Mouse (Mus musculus) embryonic facial prominence, embryonic 14.5 days (tissue): ENCODE measurements around the gene Ms4a14. TPM values are rescaled to one million over a fixed set of nuclear protein-coding genes. Genes with fewer than 3 reads are reported as not detected.
"Not testable (repeated sequence)": the region's sequence is repeated elsewhere in the genome, so short reads cannot be mapped to it uniquely, and the experiment has no call there.

Experiments
- ATAC-seq: fragments of 200-750 bp; cut with Nextera tagmentation; 2 replicates; pipeline ENCODE4 v1.8.0; 2017; ENCODE audit warnings: low read depth, moderate number of reproducible peaks, moderate TSS enrichment
- DNase-seq: peaks from one replicate; pipeline ENCODE4 v3.0.0-alpha.2; 2015; ENCODE audit warnings: low spot score
- H3K27ac ChIP-seq: fragments of 300-500 bp; sonication (generic); replicated peaks from 2 replicates; pipeline ENCODE4 v1.5.1; 2014; ENCODE audit warnings: low read depth, mild to moderate bottlenecking, low read length, moderate library complexity
- H3K27me3 ChIP-seq: fragments of 300-500 bp; sonication (generic); replicated peaks from 2 replicates; pipeline ENCODE4 v1.6.1; 2014; ENCODE audit warnings: low read length; ENCODE audit not compliant: control insufficient read depth, insufficient read depth
- H3K36me3 ChIP-seq: fragments of 300-500 bp; sonication (generic); 2 replicates; pipeline ENCODE4 v1.6.1; 2014; ENCODE audit warnings: low read length, mixed read lengths; ENCODE audit not compliant: control insufficient read depth, insufficient read depth
- H3K4me1 ChIP-seq: fragments of 300-500 bp; sonication (generic); 2 replicates; pipeline ENCODE4 v1.6.1; 2014; ENCODE audit warnings: antibody characterized with exemption, low read length; ENCODE audit not compliant: control insufficient read depth, insufficient read depth
- H3K4me2 ChIP-seq: fragments of 300-500 bp; sonication (generic); 2 replicates; pipeline ENCODE4 v1.6.1; 2014; ENCODE audit warnings: low read depth, mild to moderate bottlenecking, low read length, moderate library complexity, mixed read lengths
- H3K4me3 ChIP-seq: fragments of 300-500 bp; sonication (generic); 2 replicates; pipeline ENCODE4 v1.5.1; 2014; ENCODE audit warnings: low read depth, mild to moderate bottlenecking, low read length
- H3K9ac ChIP-seq: fragments of 300-500 bp; sonication (generic); 2 replicates; pipeline ENCODE4 v1.6.1; 2014; ENCODE audit warnings: low read depth, mild to moderate bottlenecking, low read length, moderate library complexity, mixed read lengths
- H3K9me3 ChIP-seq: fragments of 300-500 bp; sonication (generic); 2 replicates; pipeline ENCODE4 v1.6.1; 2016; ENCODE audit warnings: low read length; ENCODE audit not compliant: control insufficient read depth
- WGBS: fragments of 180-500 bp; shearing (Covaris S2); extraction: QIAGEN DNeasy Blood & Tissue Kit; methylation state at CpG from one replicate; pipeline ENCODE4 v1.1.7; 2014; 5-methylcytosine and 5-hydroxymethylcytosine counted together
- polyA plus RNA-seq: library from polyadenylated mRNA; unstranded; fragments of >200 nt; fragmentation: Nextera tagmentation; extraction: Ambion mirVana; gene quantifications from 2 replicates; pipeline ENCODE4 v1.2.1, GENCODE M21; 2014

Ms4a14 gene
- polyA plus RNA-seq, 1 experiment from 2014 or later: 0.08 TPM

DNA sequence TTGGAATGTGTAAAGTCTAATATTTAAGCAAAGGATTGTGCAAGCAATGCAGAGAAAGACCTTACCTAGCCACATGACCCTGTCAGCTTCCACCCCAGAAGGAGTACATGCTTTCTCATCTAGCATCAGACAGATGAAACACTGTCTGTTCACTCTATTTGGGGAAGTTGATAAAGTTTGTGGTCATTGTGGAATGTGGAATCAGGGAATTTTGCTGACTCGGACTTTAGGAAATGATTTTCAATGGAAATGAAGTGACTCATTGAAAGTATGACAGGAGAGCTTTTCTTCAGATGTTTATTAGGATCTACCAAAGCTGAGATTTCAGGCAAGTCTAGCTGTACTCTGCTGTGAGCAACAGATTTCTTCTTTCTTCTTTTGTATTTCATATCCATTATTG is 6.9 kb upstream of the Ms4a14 start:
- DNase-seq: no peak
- 67% methylated on average over 1 of the region's 1 CpGs for WGBS

DNA sequence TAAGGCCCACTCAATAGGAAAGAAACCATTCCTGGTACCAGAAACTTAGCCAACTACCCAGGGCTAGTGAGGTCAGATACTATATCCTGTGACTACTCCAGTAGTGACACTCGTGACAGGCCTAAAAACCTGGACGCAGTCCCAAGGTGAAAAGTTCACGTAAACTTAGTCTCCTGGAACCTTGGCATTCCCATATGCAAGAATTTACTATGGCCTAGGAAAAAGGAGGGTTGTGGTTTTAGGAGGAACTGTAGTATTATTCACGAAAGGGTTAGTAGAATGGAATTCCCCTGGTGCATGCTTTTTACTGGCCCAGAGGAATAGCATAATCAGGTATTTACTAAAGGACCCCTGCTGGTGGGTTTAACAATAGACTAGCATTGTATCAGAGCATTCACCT is 2.5 kb upstream of the Ms4a14 start:
- 91% methylated on average over 4 of the region's 4 CpGs for WGBS
- Histone ChIP-seq H3K36me3 (no peaks in the 10 kb centered on the region), H3K9me3 (no peaks in the 10 kb centered on the region), H3K4me2 (no peak overlapping the region), H3K27ac (no peak overlapping the region), H3K9ac (no peak overlapping the region), H3K4me1 (no peaks in the 10 kb centered on the region), H3K4me3 (no peak overlapping the region), H3K27me3 (no peaks in the 10 kb centered on the region)
- DNase-seq (no peak), ATAC-seq (no peak)

More for the DNA sequence above, 6.9 kb upstream of the Ms4a14 start:
- Histone ChIP-seq H3K4me2 (no peak overlapping the region), H3K9me3 (no peaks in the 10 kb centered on the region), H3K4me1 (no peaks in the 10 kb centered on the region), H3K27ac (no peak overlapping the region), H3K36me3 (no peaks in the 10 kb centered on the region), H3K27me3 (no peaks in the 10 kb centered on the region), H3K4me3 (no peak overlapping the region), H3K9ac (no peak overlapping the region)
- ATAC-seq: no peak

DNA sequence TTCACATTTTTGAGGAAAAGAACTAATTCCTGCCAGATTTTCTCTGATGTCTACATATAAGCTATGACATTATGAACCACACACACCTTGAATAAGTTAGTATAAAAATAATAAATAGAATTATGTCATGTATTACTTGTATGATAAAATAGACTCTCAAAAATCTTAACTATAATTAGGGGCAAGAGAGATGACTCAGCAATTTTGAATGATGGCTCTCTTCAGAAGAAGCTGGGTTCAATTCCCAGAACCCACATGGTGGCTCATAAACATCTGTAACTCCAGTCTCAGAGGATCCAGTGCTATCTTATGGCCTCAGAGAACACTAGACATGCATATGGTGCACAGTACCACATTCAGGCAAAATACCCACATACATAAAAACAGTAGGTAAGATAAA is 5.4 kb downstream of the Ms4a14 start:
- ATAC-seq (no peak), DNase-seq (no peak)
- no peaks in the 10 kb centered on the region for H3K27me3 ChIP-seq
- no peaks in the 10 kb centered on the region for H3K36me3 ChIP-seq
- H3K9me3 ChIP-seq: no peaks in the 10 kb centered on the region
- H3K9ac ChIP-seq: no peak overlapping the region
- no peak overlapping the region for H3K4me2 ChIP-seq
- H3K4me1 ChIP-seq: no peaks in the 10 kb centered on the region
- H3K27ac ChIP-seq: no peak overlapping the region
- H3K4me3 ChIP-seq: no peak overlapping the region

DNA sequence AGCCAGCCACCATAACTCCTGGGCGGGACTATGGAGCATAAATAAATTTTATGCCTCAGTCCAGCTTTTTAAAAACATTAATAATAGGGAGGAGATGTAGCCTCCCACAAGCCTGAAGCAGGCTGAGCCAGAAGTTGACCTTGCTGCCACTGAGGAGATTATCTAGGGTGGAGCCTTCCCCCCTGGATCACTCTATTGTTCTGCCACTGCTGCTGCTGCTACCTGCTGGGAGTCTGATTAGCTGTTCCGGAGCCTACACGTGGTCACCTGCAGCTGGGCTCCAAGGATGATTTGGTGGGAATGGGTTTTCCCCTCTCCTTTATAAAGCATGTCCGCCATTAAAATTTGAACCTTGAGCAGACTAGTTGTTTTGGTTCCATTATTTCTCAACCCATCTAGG is 14.7 kb downstream of the Ms4a14 start:
- H3K9ac ChIP-seq, H3K4me1 ChIP-seq, H3K36me3 ChIP-seq, H3K4me2 ChIP-seq, H3K27ac ChIP-seq, H3K4me3 ChIP-seq, H3K9me3 ChIP-seq, H3K27me3 ChIP-seq, ATAC-seq, DNase-seq: not testable (repeated sequence)
- 46% methylated on average over 4 of the region's 4 CpGs for WGBS

DNA sequence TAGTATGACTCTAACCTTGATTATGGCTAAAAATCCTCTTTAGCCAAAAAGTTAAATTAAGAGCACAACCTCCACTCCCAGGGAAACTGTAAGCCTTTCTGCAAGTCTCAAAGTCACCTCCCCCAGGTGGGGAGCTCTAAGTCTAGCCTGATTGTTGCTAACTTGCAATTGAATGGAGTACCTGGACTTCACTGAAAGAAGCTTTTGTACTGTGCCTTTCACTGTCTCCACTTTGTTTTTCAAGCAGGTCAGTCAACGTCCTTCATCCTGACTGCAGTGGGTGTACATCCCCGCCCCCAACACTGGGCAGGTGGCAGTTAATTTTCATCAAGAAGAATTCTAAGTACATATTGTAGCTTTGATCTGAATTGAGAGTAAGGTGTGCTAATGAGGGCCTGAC is 15.3 kb downstream of the Ms4a14 start:
- 42% methylated on average over 2 of the region's 2 CpGs for WGBS
- no peak overlapping the region for H3K9ac ChIP-seq
- DNase-seq (no peak), ATAC-seq (no peak)
- no peak overlapping the region for H3K4me2 ChIP-seq
- no peaks in the 10 kb centered on the region for H3K9me3 ChIP-seq
- H3K36me3 ChIP-seq: no peaks in the 10 kb centered on the region
- no peaks in the 10 kb centered on the region for H3K4me1 ChIP-seq
- H3K4me3 ChIP-seq: no peak overlapping the region
- no peaks in the 10 kb centered on the region for H3K27me3 ChIP-seq
- no peak overlapping the region for H3K27ac ChIP-seq

DNA sequence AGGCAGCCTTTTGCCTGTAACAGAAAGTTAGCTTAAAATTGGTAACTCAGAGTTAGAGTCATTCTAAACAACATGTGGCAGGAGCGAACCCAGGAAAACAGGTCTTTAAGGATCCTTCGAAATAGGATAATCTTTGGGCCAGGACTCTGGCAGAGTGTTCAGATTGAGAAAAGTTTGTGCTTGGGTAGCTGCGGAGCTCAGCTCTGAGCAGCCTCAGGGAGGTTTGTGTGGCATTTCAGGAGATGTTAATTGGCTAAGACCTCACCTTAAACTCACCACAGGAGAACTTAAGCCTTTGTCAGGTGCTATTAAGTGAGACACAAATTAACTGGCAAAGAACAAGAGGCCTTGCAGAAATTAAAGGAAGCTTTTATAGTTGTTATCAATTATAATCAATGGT is 20.6 kb downstream of the Ms4a14 start:
- not testable (repeated sequence) for H3K27me3 ChIP-seq, ATAC-seq, H3K27ac ChIP-seq, H3K9me3 ChIP-seq, H3K9ac ChIP-seq, H3K4me1 ChIP-seq, DNase-seq, H3K4me3 ChIP-seq, H3K36me3 ChIP-seq
- peak overlapping the region; percentile 59 for H3K4me2 ChIP-seq
- WGBS: 11% methylated on average over 3 of the region's 3 CpGs

DNA sequence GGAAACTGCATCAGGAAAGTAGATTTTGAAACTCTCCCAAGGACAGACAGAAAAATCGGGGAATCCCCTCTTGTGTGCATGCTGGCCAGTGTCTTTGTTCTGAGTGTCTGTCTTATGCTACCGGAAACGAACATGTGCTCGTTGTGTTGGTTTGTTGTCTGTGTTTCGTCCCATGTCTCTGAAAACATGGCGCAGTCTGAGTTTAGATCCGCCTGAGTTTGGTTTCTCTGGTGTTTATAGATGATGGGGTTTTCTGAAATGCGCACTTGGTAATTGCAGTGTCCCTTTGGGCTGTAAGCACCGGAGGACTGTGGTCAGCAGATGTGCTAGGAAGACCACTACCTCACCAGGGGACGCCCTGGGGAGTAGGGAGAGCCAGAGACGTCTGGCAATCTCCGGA is 21.3 kb downstream of the Ms4a14 start:
- Histone ChIP-seq H3K36me3 (no peaks in the 10 kb centered on the region), H3K4me1 (no peaks in the 10 kb centered on the region), H3K4me3 (peak overlapping the region; percentile 40), H3K9ac (peak overlapping the region; percentile 62), H3K4me2 (peak overlapping the region; percentile 59), H3K27ac (peak overlapping the region; percentile 70), H3K27me3 (no peaks in the 10 kb centered on the region), H3K9me3 (no peaks in the 10 kb centered on the region)
- 5% methylated on average over 12 of the region's 12 CpGs for whole genome bisulfite sequencing
- peak; percentile 30; the same call in 1 of the 2 replicates for ATAC-seq
- DNase-seq: peak; percentile 58

DNA sequence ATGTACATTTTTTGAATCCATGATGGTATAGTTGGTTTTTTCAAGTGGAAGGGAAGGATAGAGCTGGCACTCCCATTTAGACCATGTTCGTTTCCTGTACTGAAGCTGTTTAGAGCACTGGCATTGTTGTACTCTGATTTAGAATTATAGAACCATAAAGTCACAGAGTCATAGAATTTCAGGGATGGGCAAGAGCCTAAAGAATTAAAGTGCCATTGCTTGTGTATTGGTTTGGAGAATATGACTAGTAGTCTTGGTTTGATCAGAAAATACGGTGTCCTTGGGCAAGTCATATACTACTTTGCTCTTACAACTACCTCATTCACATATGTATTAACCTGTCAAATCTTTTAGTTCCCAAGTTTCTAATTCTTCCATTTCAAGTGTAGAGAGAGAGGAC is 30.5 kb downstream of the Ms4a14 start, which contains the start of gene Ms4a5:
Gene Ms4a5, minus strand, starts transcription at position 101 of the 400 bp plus-strand sequence.
- Histone ChIP-seq H3K4me2 (no peak within 1 kb of the TSS), H3K27ac (no peak within 1 kb of the TSS), H3K36me3 (no peaks in the 10 kb centered on the region), H3K9ac (no peak within 1 kb of the TSS), H3K27me3 (no peaks in the 10 kb centered on the region), H3K4me1 (no peaks in the 10 kb centered on the region), H3K9me3 (no peaks in the 10 kb centered on the region), H3K4me3 (no peak within 1 kb of the TSS)
- DNase-seq: no peak
- ATAC-seq: no peak
- 98% methylated on average over 2 of the region's 2 CpGs for WGBS

DNA sequence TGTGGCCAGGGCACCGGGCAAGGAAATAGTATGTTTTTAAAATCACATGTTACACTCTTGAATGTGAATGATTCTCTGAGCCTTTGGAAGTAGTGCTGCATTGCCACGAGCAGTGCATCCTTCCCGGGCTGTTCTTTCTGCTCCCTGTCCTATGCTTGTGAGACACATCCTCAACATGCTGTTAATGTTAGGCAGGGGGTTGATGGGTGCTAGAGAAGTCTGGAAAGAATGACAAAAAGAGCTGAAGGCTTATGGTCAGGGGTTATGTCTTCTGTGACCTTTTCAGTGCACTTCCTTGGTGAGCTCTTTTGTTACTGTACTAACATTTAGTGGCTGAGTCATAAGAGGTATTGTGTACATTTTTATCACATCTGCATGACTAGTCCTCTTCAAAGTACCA is 34.0 kb downstream of the Ms4a14 start:
- H3K27me3 ChIP-seq: no peaks in the 10 kb centered on the region
- H3K4me2 ChIP-seq: no peak overlapping the region
- no peak overlapping the region for H3K4me3 ChIP-seq
- no peaks in the 10 kb centered on the region for H3K36me3 ChIP-seq
- WGBS: 86% methylated on average over 3 of the region's 3 CpGs
- H3K9ac ChIP-seq: no peak overlapping the region
- DNase-seq (no peak), ATAC-seq (no peak)
- H3K27ac ChIP-seq: no peak overlapping the region
- H3K4me1 ChIP-seq: no peaks in the 10 kb centered on the region
- H3K9me3 ChIP-seq: no peaks in the 10 kb centered on the region
